In the genomic region with DNA sequence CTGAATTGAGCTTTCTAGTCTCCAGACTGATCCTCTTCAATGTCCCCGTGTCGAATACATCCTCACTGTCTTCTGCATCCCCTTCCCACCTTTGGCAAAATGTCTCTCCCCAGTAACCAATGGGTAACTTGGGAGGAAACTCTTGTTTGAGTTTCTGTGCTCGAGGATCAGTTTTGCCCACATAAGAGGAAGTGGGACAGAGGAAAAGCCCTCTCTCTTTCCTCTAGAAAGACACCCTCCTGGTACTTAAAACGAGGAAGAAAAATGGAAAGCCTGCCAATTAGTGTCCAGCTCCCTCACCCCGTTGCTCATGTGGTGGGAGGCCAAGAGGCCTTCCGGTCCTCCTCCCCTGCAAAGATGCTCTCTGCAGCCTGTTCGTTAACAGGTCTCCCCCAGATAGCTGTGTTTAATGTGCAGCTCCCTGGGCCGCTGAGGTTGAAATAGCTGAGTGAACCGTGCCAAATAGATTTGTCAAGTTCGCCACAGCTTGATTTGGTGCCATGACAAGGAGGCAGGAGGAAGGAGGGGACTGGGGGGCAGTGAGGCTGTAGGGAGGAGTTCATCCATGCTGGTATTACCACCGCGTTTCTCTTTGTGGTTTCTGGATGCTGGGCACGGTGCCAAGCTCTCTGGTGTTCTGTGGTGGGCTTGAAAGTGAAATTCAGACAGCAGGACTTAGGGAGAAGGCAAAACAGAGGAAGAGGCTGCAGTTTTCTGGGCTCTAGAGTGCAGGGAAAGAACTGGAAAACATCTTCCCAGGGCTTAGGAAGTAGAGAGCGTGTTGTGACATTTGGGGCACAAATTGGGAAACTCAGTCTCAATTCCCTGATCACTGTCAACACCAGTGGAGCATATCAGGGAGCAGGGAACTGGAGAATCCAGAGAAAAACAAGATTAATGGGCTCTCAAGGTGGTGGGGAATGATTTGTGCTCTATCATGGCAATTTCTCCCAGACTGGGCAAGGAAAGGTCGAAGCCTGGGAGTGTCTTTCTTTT, we compare ENCODE assay signal across 9 mouse cellular contexts. TPM values are rescaled to one million over a fixed set of nuclear protein-coding genes. Genes with fewer than 3 reads are reported as not detected.
DNase-seq lines count a peak whose midpoint lies in the region; ATAC-seq and TF ChIP-seq lines count a peak whose summit lies in the region.
"Had no signal": no experiment of that assay in that cellular context is flagged by ENCODE, and none has a peak within 500 bp of the region (broad histone marks: within the 10 kb centered on the region; RNA-seq: fewer than 3 reads in every experiment).

No protein-coding gene starts in this region.

- peak; percentile 62 for ATAC-seq in hindbrain, embryonic 16.5 days
- ATAC-seq in neural tube, embryonic 13.5 days (ENCODE audit: low read depth), result peak; percentile 62

- H3K79me2 ChIP-seq in C2C12 (ENCODE audit: control insufficient read depth, insufficient read depth), result no peaks in the 10 kb centered on the region

- H3ac ChIP-seq in C2C12 (ENCODE audit: control insufficient read depth, insufficient read length, low read depth), result no peak overlapping the region

- no peaks in the 10 kb centered on the region for H3K9me3 ChIP-seq in hindbrain, embryonic 16.5 days (ENCODE audit: control insufficient read depth, low read length)
- H3K9me3 ChIP-seq in neural tube, embryonic 13.5 days, result no peaks in the 10 kb centered on the region

- H3K36me3 ChIP-seq in C2C12 (ENCODE audit: control insufficient read depth, insufficient read depth), result peaks cover 80% of the 10 kb centered on the region
- no peaks in the 10 kb centered on the region for H3K36me3 ChIP-seq in hindbrain, embryonic 16.5 days (ENCODE audit: control insufficient read depth, insufficient read depth, low read length)
- H3K36me3 ChIP-seq in neural tube, embryonic 13.5 days, result peaks cover 34% of the 10 kb centered on the region

- peak; percentile 41 for DNase-seq in gastrocnemius, adult 2 months
- DNase-seq in gastrocnemius, postnatal 14 days, result no peak
- peak; percentile 75 for DNase-seq in fibroblast of lung, adult 2 months (ENCODE audit: low read depth)
- no peak for DNase-seq in layer of hippocampus, postnatal 25 days (ENCODE audit: extremely low spot score in 1 of 2, low spot score in 1 of 2)
- DNase-seq in yolk sac, embryonic 10.5 days (ENCODE audit: low spot score), result no peak

- H3K4me1 ChIP-seq in hindbrain, embryonic 16.5 days (ENCODE audit: control insufficient read depth, insufficient read depth, low read depth, low read length), result peaks cover 30% of the 10 kb centered on the region
- H3K4me1 ChIP-seq in neural tube, embryonic 13.5 days (replicated peaks), result peaks cover 60% of the 10 kb centered on the region

- TF ChIP-seq CTCF in gastrocnemius, adult 2 months (IDR thresholded peaks at IDR 0.05), result no peak
- TF ChIP-seq CTCF in C2C12 (IDR thresholded peaks at IDR 0.05; ENCODE audit: control insufficient read depth, insufficient read depth, insufficient read length), result no peak

- WGBS in hindbrain, embryonic 16.5 days, result 22% methylated on average over 15 of the region's 15 CpGs
- 25% methylated on average over 15 of the region's 15 CpGs for WGBS in neural tube, embryonic 13.5 days

- intact Hi-C loops in gastrocnemius, adult 2 months (cut with DNase I), result no loop called here
- intact Hi-C loops in gastrocnemius, postnatal 14 days (cut with DNase I; ENCODE audit: low total_unique reads), result no loop called here

- peak overlapping the region; percentile 48 for H3K27ac ChIP-seq in gastrocnemius, adult 2 months
- peak overlapping the region; percentile 41 for H3K27ac ChIP-seq in hindbrain, embryonic 16.5 days (ENCODE audit: low read depth, low read length)
- H3K27ac ChIP-seq in neural tube, embryonic 13.5 days (replicated peaks), result peak overlapping the region; percentile 76

- H3K4me2 ChIP-seq in hindbrain, embryonic 16.5 days (ENCODE audit: low read length), result peak overlapping the region; percentile 14; the same call in 1 of the 2 replicates
- peak overlapping the region; percentile 11; the same call in 1 of the 2 replicates for H3K4me2 ChIP-seq in neural tube, embryonic 13.5 days

- H3K4me3 ChIP-seq in gastrocnemius, adult 2 months, result no peak overlapping the region
- no peak overlapping the region for H3K4me3 ChIP-seq in C2C12 (ENCODE audit: insufficient read depth, poor library complexity, severe bottlenecking)
- H3K4me3 ChIP-seq in hindbrain, embryonic 16.5 days (ENCODE audit: low read length), result no peak overlapping the region
- H3K4me3 ChIP-seq in neural tube, embryonic 13.5 days, result no peak overlapping the region

- H3K79me3 ChIP-seq in C2C12 (ENCODE audit: low read depth), result no peaks in the 10 kb centered on the region

- H3K27me3 ChIP-seq in C2C12 (ENCODE audit: control insufficient read depth, insufficient read depth, insufficient read length), result no peaks in the 10 kb centered on the region
- H3K27me3 ChIP-seq in hindbrain, embryonic 16.5 days (replicated peaks; ENCODE audit: control insufficient read depth, insufficient read depth, low read length), result no peaks in the 10 kb centered on the region
- peaks cover 25% of the 10 kb centered on the region for H3K27me3 ChIP-seq in neural tube, embryonic 13.5 days

- no peak overlapping the region for H3K9ac ChIP-seq in hindbrain, embryonic 16.5 days (ENCODE audit: low read depth, low read length)
- H3K9ac ChIP-seq in neural tube, embryonic 13.5 days, result peak overlapping the region; percentile 36

TF ChIP-seq in C2C12, 6 proteins besides CTCF, POLR2A, EP300 and RAD21:
- TF ChIP-seq CEBPB (IDR thresholded peaks at IDR 0.05; ENCODE audit: low read depth) (peak; percentile 42), FOSL1 (IDR thresholded peaks at IDR 0.05; ENCODE audit: insufficient read depth, low read length, poor library complexity, severe bottlenecking) (no peak), MYOD1 (IDR thresholded peaks at IDR 0.05; ENCODE audit: control insufficient read depth, insufficient read length, low read depth) (no peak), MYOG (IDR thresholded peaks at IDR 0.05; ENCODE audit: control insufficient read depth, extremely low read depth, insufficient read length) (no peak)

RNA-seq across cellular contexts. Expression of a gene that starts 48.2 kb away (rescaled TPM):
- 1 to 10 TPM; 2.9 to 6.8 TPM for total RNA-seq in gastrocnemius, adult 2 months (2021)
- 10 to 100 TPM; 13.3 to 14.2 TPM for total RNA-seq in gastrocnemius, postnatal 14 days (2021)
- 16.8 TPM for polyA plus RNA-seq in C2C12 (2012; fragmentation: generic; extraction: Trizol)
- polyA plus RNA-seq in hindbrain, embryonic 16.5 days (2015; fragmentation: Nextera tagmentation; extraction: Ambion mirVana), result 22.7 and 31.5 TPM in 2 replicates
- polyA plus RNA-seq in neural tube, embryonic 13.5 days (2015; fragmentation: Nextera tagmentation; extraction: Ambion mirVana), result 32.7 and 37.0 TPM in 2 replicates
- 10 to 100 TPM; 53.0 to 65.4 TPM for total RNA-seq in layer of hippocampus, postnatal 25 days (2021)
- total RNA-seq: MEL had no signal

Comparison
In these comparisons a context has a peak if more than half of its experiments do, and no peak if none do; other contexts are left out.
1. DNase-seq: peak in gastrocnemius, adult 2 months (single experiment) and fibroblast of lung, adult 2 months (single experiment); none in gastrocnemius, postnatal 14 days (single experiment), layer of hippocampus, postnatal 25 days (0 of 2) and yolk sac, embryonic 10.5 days (single experiment).
2. Peak in every context shown above with its lines, with median percentiles within 50 percentile points of each other: H3K27ac ChIP-seq.